Mouse (Mus musculus): ENCODE measurements at regions not wholly inside any gene's neighbourhood (a gene's known extent, or its start where the extent isn't known, plus 50 kb on each side); places are given as distances from the start of the nearest gene placed in this dataset.

DNA sequence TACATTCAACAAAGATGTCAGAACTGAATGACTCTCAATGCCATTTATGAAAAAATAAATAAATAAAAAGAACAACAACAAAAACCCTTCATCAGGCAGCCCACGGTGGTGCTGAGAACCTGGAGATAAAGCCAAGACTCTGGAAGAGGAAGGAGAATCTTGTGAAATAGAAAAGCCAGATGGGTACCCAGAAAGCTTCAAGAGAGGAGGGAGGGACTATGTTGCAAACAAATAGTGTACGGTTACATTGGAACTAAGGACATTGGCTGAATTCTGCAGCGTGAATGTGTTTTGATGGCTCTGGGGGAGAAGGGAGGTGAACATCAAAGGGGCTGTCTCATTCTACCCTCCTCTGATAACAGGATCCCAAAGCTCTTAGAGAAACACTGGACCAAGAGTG, 57.8 kb upstream of the Rybp start:
- TF ChIP-seq MAFK (IDR thresholded peaks at IDR 0.05; ENCODE audit: insufficient read depth, low read depth, low read length) = no peak
- no peak for TF ChIP-seq ZNF384 (IDR thresholded peaks at IDR 0.05; ENCODE audit: low read depth, low read length)
- no peak for TF ChIP-seq CHD2 (IDR thresholded peaks at IDR 0.05; ENCODE audit: low read depth, low read length)
- no peak for TF ChIP-seq ZC3H11A (IDR thresholded peaks at IDR 0.05; ENCODE audit: borderline replicate concordance, low read depth, low read length)

Data from ES-E14 (cell line).